Mouse (Mus musculus): Measurements from ENCODE around the gene Adssl1. TPM values are rescaled to one million over a fixed set of nuclear protein-coding genes. Genes with fewer than 3 reads are reported as not detected.

Adssl1 gene
- polyA plus RNA-seq, 1 experiment from 2014 or later: 13.4 TPM

DNA sequence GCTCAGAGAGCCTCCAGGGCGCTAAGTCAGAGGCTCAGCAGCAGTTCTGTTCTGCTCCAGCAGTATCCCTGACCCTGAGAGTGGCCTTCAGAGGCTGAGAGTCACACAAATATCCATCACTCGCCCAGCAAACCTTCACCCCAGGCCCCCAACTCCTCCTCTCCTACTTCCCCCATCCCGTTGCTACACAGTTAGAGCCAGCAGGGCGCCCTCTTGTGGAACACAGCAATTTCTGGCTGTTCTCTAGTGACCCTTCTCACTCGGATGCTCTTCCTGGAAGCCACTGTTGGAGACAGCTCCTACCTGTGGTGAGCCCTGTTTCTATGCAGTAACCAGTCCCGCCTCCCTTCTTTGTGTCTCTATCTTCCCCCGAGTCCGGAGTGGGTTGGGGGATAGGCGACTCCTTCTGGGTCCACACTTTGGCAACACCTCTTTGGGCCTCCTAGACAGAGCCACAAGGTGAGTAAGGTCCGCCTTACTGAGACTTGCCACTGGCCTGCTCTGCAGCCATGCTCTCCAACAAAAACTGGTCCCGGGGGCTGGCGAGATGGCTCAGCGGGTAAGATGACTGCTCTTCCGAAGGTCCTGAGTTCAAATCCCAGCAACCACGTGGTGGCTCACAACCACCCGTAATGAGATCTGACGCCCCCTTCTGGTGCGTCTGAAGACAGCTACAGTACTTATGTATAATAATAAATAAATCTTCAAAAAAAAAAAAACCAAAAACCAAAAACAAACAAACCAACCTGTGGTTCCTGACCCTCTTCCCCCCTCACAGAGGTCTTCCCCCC, 55.6 kb downstream of the Adssl1 start:
- Histone ChIP-seq H3K27me3 (ENCODE audit: insufficient read depth, low read length) (0 out of 2 replicates have a peak, but pooled peaks cover 7% of the 10 kb centered on the region), H3K4me3 (replicated peaks; ENCODE audit: low read depth, low read length) (0 out of 2 replicates have a peak overlapping the region, but pooled peaks have one; percentile 96), H3K27ac (peak overlapping the region; percentile 97; the same call in 1 of the 2 replicates), H3K9me3 (replicated peaks; ENCODE audit: low read length) (no peaks in the 10 kb centered on the region), H3K4me2 (ENCODE audit: low read length) (peak overlapping the region; percentile 79), H3K36me3 (ENCODE audit: insufficient read depth, low read length) (0 out of 2 replicates have a peak, but pooled peaks cover 8% of the 10 kb centered on the region), H3K9ac (ENCODE audit: low read depth, low read length) (no peak overlapping the region), H3K4me1 (replicated peaks; ENCODE audit: insufficient read depth, low read length) (peaks cover 43% of the 10 kb centered on the region)
- WGBS: 18% methylated on average over 18 of the region's 18 CpGs
- peak; percentile 91 for TF ChIP-seq CTCF (IDR thresholded peaks at IDR 0.05; ENCODE audit: low read depth)
- ATAC-seq (replicated peaks; ENCODE audit: low FRiP score, low read depth) (peak; percentile 34), DNase-seq (ENCODE audit: low spot score) (peak; percentile 95)

GRCm38 (mm10) chr12:112677076-112677475, 57.2 kb downstream of the Adssl1 start:
- no peak overlapping the region for H3K27ac ChIP-seq
- 0 out of 2 replicates have a peak, but pooled peaks cover 6% of the 10 kb centered on the region for H3K36me3 ChIP-seq (ENCODE audit: insufficient read depth, low read length)
- 0 out of 2 replicates have a peak, but pooled peaks cover 9% of the 10 kb centered on the region for H3K27me3 ChIP-seq (ENCODE audit: insufficient read depth, low read length)
- ATAC-seq (replicated peaks; ENCODE audit: low FRiP score, low read depth): no peak
- peaks cover 28% of the 10 kb centered on the region for H3K4me1 ChIP-seq (replicated peaks; ENCODE audit: insufficient read depth, low read length)
- H3K4me2 ChIP-seq (ENCODE audit: low read length): no peak overlapping the region
- no peak overlapping the region for H3K4me3 ChIP-seq (replicated peaks; ENCODE audit: low read depth, low read length)
- DNase-seq (ENCODE audit: low spot score): no peak
- no peaks in the 10 kb centered on the region for H3K9me3 ChIP-seq (replicated peaks; ENCODE audit: low read length)
- no peak for TF ChIP-seq CTCF (IDR thresholded peaks at IDR 0.05; ENCODE audit: low read depth)
- no peak overlapping the region for H3K9ac ChIP-seq (ENCODE audit: low read depth, low read length)
- 48% methylated on average over 5 of the region's 5 CpGs for WGBS

- DNase-seq (ENCODE audit: low spot score) (no peak), ATAC-seq (replicated peaks; ENCODE audit: low FRiP score, low read depth) (no peak)
- Histone ChIP-seq H3K9me3 (replicated peaks; ENCODE audit: low read length) (no peaks in the 10 kb centered on the region), H3K4me2 (ENCODE audit: low read length) (peak overlapping the region; percentile 99), H3K36me3 (ENCODE audit: insufficient read depth, low read length) (0 out of 2 replicates have a peak, but pooled peaks cover 6% of the 10 kb centered on the region), H3K27me3 (ENCODE audit: insufficient read depth, low read length) (0 out of 2 replicates have a peak, but pooled peaks cover 9% of the 10 kb centered on the region), H3K4me3 (replicated peaks; ENCODE audit: low read depth, low read length) (peak overlapping the region; percentile 72), H3K4me1 (replicated peaks; ENCODE audit: insufficient read depth, low read length) (peaks cover 19% of the 10 kb centered on the region; the same call in 1 of the 2 replicates), H3K27ac (peak overlapping the region; percentile 84), H3K9ac (ENCODE audit: low read depth, low read length) (peak overlapping the region; percentile 77)
- no peak; the same call in none of the 2 replicates for TF ChIP-seq CTCF (IDR thresholded peaks at IDR 0.05; ENCODE audit: low read depth)
- 19% methylated on average over 19 of the region's 19 CpGs for WGBS
Measured at GRCm38 (mm10) chr12:112677943-112678554, 58.2 kb downstream of the Adssl1 start.

DNA sequence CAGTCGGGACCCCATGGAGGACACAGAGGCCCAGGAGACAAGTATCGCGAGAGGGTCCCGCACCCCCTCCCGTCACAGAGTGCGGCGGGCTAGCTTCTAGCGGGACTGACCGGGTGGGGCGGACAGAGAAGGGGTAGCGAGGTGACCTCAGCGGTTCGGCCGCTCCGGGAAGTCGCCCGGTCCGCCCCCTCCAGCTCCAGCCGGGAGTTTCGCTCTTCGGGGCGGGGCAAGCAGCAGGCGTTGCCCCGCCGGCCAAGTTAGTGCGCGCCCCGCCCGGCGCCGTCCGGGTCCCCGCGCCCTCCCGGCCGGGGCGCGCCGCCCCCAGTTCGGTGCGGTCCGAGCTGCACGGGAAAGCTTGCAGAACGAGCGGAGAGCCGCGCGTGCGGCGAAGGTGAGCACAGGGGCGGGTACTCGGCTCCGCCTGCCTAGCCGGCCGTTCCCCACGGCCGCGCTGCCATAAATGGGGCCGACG, 58.7 kb downstream of the Adssl1 start, which contains the start of gene Zbtb42:
Gene Zbtb42, plus strand, starts transcription at position 274 of the 472 bp plus-strand sequence.
- ATAC-seq (replicated peaks; ENCODE audit: low FRiP score, low read depth): peak; percentile 64
- peak within 1 kb of the TSS; percentile 99 for H3K4me2 ChIP-seq (ENCODE audit: low read length)
- WGBS: under 1% methylated on average over 50 of the region's 60 CpGs
- H3K27me3 ChIP-seq (ENCODE audit: insufficient read depth, low read length): 0 out of 2 replicates have a peak, but pooled peaks cover 9% of the 10 kb centered on the region
- H3K9ac ChIP-seq (ENCODE audit: low read depth, low read length): peak within 1 kb of the TSS; percentile 77
- H3K4me1 ChIP-seq (replicated peaks; ENCODE audit: insufficient read depth, low read length): peaks cover 18% of the 10 kb centered on the region; the same call in 1 of the 2 replicates
- peak within 1 kb of the TSS; percentile 84 for H3K27ac ChIP-seq
- no peaks in the 10 kb centered on the region for H3K9me3 ChIP-seq (replicated peaks; ENCODE audit: low read length)
- peak; percentile 84 for DNase-seq (ENCODE audit: low spot score)
- peak within 1 kb of the TSS; percentile 72 for H3K4me3 ChIP-seq (replicated peaks; ENCODE audit: low read depth, low read length)
- TF ChIP-seq CTCF (IDR thresholded peaks at IDR 0.05; ENCODE audit: low read depth): 0 out of 2 replicates have a peak, but pooled peaks have one; percentile 47
- 0 out of 2 replicates have a peak, but pooled peaks cover 6% of the 10 kb centered on the region for H3K36me3 ChIP-seq (ENCODE audit: insufficient read depth, low read length)

- peak overlapping the region; percentile 84 for H3K27ac ChIP-seq
- peak overlapping the region; percentile 77 for H3K9ac ChIP-seq (ENCODE audit: low read depth, low read length)
- ATAC-seq (replicated peaks; ENCODE audit: low FRiP score, low read depth) (peak; percentile 17), DNase-seq (ENCODE audit: low spot score) (peak; percentile 56)
- peak overlapping the region; percentile 99 for H3K4me2 ChIP-seq (ENCODE audit: low read length)
- 0 out of 2 replicates have a peak, but pooled peaks cover 6% of the 10 kb centered on the region for H3K36me3 ChIP-seq (ENCODE audit: insufficient read depth, low read length)
- H3K4me3 ChIP-seq (replicated peaks; ENCODE audit: low read depth, low read length): peak overlapping the region; percentile 72
- no peak for TF ChIP-seq CTCF (IDR thresholded peaks at IDR 0.05; ENCODE audit: low read depth)
- H3K4me1 ChIP-seq (replicated peaks; ENCODE audit: insufficient read depth, low read length): peaks cover 17% of the 10 kb centered on the region; the same call in 1 of the 2 replicates
- H3K27me3 ChIP-seq (ENCODE audit: insufficient read depth, low read length): 0 out of 2 replicates have a peak, but pooled peaks cover 9% of the 10 kb centered on the region
- WGBS: 5% methylated on average over 78 of the region's 87 CpGs
- H3K9me3 ChIP-seq (replicated peaks; ENCODE audit: low read length): no peaks in the 10 kb centered on the region
Measured at GRCm38 (mm10) chr12:112679027-112679996, 59.5 kb downstream of the Adssl1 start.

Measured in kidney, postnatal 0 days (tissue).